Mouse (Mus musculus): ENCODE measurements around the gene Phf6.

DNA sequence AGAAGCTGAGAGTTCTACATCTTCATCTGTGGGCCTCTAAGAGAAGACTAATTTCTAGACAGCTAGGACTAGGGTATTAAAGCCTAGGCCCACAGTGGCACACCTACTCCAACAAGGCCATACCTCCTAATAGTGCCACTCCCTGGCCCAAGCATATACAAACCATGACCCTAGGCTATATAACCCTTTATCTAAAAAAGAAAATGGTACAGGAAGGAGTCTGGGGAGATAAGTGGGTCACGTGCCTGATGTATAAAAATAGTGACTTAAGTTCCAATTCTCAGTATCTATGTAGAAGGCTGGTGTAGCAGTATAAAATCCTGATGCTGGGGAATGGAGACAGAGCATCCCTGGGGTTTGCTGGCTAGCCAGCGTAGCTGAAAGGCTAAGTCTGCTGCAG is 53.1 kb downstream of the Phf6 start:
- TF ChIP-seq CTCF (IDR thresholded peaks at IDR 0.05; ENCODE audit: borderline replicate concordance, extremely low read depth, insufficient read depth, insufficient read length), result no peak
- TF ChIP-seq POLR2A (IDR thresholded peaks at IDR 0.05; ENCODE audit: borderline replicate concordance, extremely low read depth, insufficient read depth, insufficient read length, poor library complexity, severe bottlenecking), result no peak

Measured in brain, embryonic 14.5 days (tissue).